Mouse (Mus musculus): ENCODE data around the gene Slc13a4. TPM values are rescaled to one million over a fixed set of nuclear protein-coding genes. Genes with fewer than 3 reads are reported as not detected.

Gene Slc13a4
- total and polyA plus RNA-seq, 3 experiments = 0.70 TPM; not detected in 2

- H3K4me3 ChIP-seq = no peak overlapping the region
- TF ChIP-seq EP300 (IDR thresholded peaks at IDR 0.05; ENCODE audit: insufficient read depth, low read depth, low read length) = no peak
- no peak for TF ChIP-seq CTCF (IDR thresholded peaks at IDR 0.05)
- TF ChIP-seq POLR2A (IDR thresholded peaks at IDR 0.05; ENCODE audit: insufficient read depth, low read depth, low read length) = no peak
- no peaks in the 10 kb centered on the region for H3K27me3 ChIP-seq (ENCODE audit: control insufficient read depth, insufficient read depth, low read length)
- peaks cover 2% of the 10 kb centered on the region for H3K4me1 ChIP-seq (ENCODE audit: control insufficient read depth, insufficient read depth, low read length)
- H3K27ac ChIP-seq = no peak overlapping the region
- 96% methylated on average over 7 of the region's 7 CpGs for WGBS
- intact Hi-C loops (cut with DNase I) = no loop called here
- DNase-seq = no peak
- H3K79me2 ChIP-seq (replicated peaks; ENCODE audit: control insufficient read depth, insufficient read depth, low read length) = no peaks in the 10 kb centered on the region
- H3K36me3 ChIP-seq (ENCODE audit: control insufficient read depth, insufficient read depth, low read length) = no peaks in the 10 kb centered on the region
- no peak overlapping the region for H3K9ac ChIP-seq (ENCODE audit: low read depth, low read length)
Measured at GRCm38 (mm10) chr6:35302581-35302980, 5.3 kb downstream of the Slc13a4 start.

- no peak for DNase-seq
- no peaks in the 10 kb centered on the region for H3K27me3 ChIP-seq (ENCODE audit: control insufficient read depth, insufficient read depth, low read length)
- no peaks in the 10 kb centered on the region for H3K36me3 ChIP-seq (ENCODE audit: control insufficient read depth, insufficient read depth, low read length)
- H3K79me2 ChIP-seq (replicated peaks; ENCODE audit: control insufficient read depth, insufficient read depth, low read length) = no peaks in the 10 kb centered on the region
- H3K9ac ChIP-seq (ENCODE audit: low read depth, low read length) = 0 out of 2 replicates have a peak overlapping the region, but pooled peaks have one; percentile 1
- H3K27ac ChIP-seq = peak overlapping the region; percentile 72
- peaks cover 8% of the 10 kb centered on the region for H3K4me1 ChIP-seq (ENCODE audit: control insufficient read depth, insufficient read depth, low read length)
- intact Hi-C loops (cut with DNase I) = loop anchor here (10.0 kb wide), 1 partner anchor 66 kb away; no protein-coding TSS in a partner anchor
- 29% methylated on average over 6 of the region's 6 CpGs for WGBS
- no peak overlapping the region for H3K4me3 ChIP-seq
- TF ChIP-seq POLR2A (IDR thresholded peaks at IDR 0.05; ENCODE audit: insufficient read depth, low read depth, low read length) (no peak), EP300 (IDR thresholded peaks at IDR 0.05; ENCODE audit: insufficient read depth, low read depth, low read length) (no peak), CTCF (IDR thresholded peaks at IDR 0.05) (no peak)
Measured at GRCm38 (mm10) chr6:35298323-35298722, 9.6 kb downstream of the Slc13a4 start.

GRCm38 (mm10) chr6:35297516-35298227, 10.3 kb downstream of the Slc13a4 start:
- WGBS = 86% methylated on average over 7 of the region's 7 CpGs
- no peak for DNase-seq
- no peaks in the 10 kb centered on the region for H3K27me3 ChIP-seq (ENCODE audit: control insufficient read depth, insufficient read depth, low read length)
- no peaks in the 10 kb centered on the region for H3K36me3 ChIP-seq (ENCODE audit: control insufficient read depth, insufficient read depth, low read length)
- peak overlapping the region; percentile 72 for H3K27ac ChIP-seq
- TF ChIP-seq POLR2A (IDR thresholded peaks at IDR 0.05; ENCODE audit: insufficient read depth, low read depth, low read length) (no peak), CTCF (IDR thresholded peaks at IDR 0.05) (no peak), EP300 (IDR thresholded peaks at IDR 0.05; ENCODE audit: insufficient read depth, low read depth, low read length) (no peak)
- H3K4me3 ChIP-seq = no peak overlapping the region
- no peaks in the 10 kb centered on the region for H3K79me2 ChIP-seq (replicated peaks; ENCODE audit: control insufficient read depth, insufficient read depth, low read length)
- intact Hi-C loops (cut with DNase I) = loop anchor here (2.0 to 10.0 kb wide), 2 partner anchors 45 to 67 kb away; no protein-coding TSS in a partner anchor
- peaks cover 8% of the 10 kb centered on the region for H3K4me1 ChIP-seq (ENCODE audit: control insufficient read depth, insufficient read depth, low read length)
- no peak overlapping the region for H3K9ac ChIP-seq (ENCODE audit: low read depth, low read length)

GRCm38 (mm10) chr6:35297001-35297400, 10.9 kb downstream of the Slc13a4 start:
- Histone ChIP-seq H3K4me1 (ENCODE audit: control insufficient read depth, insufficient read depth, low read length) (peaks cover 8% of the 10 kb centered on the region), H3K9ac (ENCODE audit: low read depth, low read length) (no peak overlapping the region), H3K36me3 (ENCODE audit: control insufficient read depth, insufficient read depth, low read length) (no peaks in the 10 kb centered on the region), H3K27me3 (ENCODE audit: control insufficient read depth, insufficient read depth, low read length) (no peaks in the 10 kb centered on the region), H3K4me3 (no peak overlapping the region), H3K79me2 (replicated peaks; ENCODE audit: control insufficient read depth, insufficient read depth, low read length) (no peaks in the 10 kb centered on the region), H3K27ac (peak overlapping the region; percentile 72)
- intact Hi-C loops (cut with DNase I) = loop anchor here (2.0 to 10.0 kb wide), 2 partner anchors 44 to 68 kb away; no protein-coding TSS in a partner anchor
- 26% methylated on average over 2 of the region's 2 CpGs for WGBS
- TF ChIP-seq EP300 (IDR thresholded peaks at IDR 0.05; ENCODE audit: insufficient read depth, low read depth, low read length) (0 out of 2 replicates have a peak, but pooled peaks have one; percentile 22), CTCF (IDR thresholded peaks at IDR 0.05) (no peak)
- DNase-seq = peak; percentile 74 to 83

GRCm38 (mm10) chr6:35294964-35295363, 13.0 kb downstream of the Slc13a4 start:
- Histone ChIP-seq H3K36me3 (ENCODE audit: control insufficient read depth, insufficient read depth, low read length) (no peaks in the 10 kb centered on the region), H3K27me3 (ENCODE audit: control insufficient read depth, insufficient read depth, low read length) (no peaks in the 10 kb centered on the region), H3K79me2 (replicated peaks; ENCODE audit: control insufficient read depth, insufficient read depth, low read length) (no peaks in the 10 kb centered on the region), H3K9ac (ENCODE audit: low read depth, low read length) (no peak overlapping the region), H3K27ac (no peak overlapping the region), H3K4me3 (no peak overlapping the region), H3K4me1 (ENCODE audit: control insufficient read depth, insufficient read depth, low read length) (peaks cover 8% of the 10 kb centered on the region)
- DNase-seq = no peak
- intact Hi-C loops (cut with DNase I) = loop anchor here (10.0 kb wide), 1 partner anchor 70 kb away; no protein-coding TSS in a partner anchor
- no peak for TF ChIP-seq POLR2A (IDR thresholded peaks at IDR 0.05; ENCODE audit: insufficient read depth, low read depth, low read length)
- no peak for TF ChIP-seq CTCF (IDR thresholded peaks at IDR 0.05)
- TF ChIP-seq EP300 (IDR thresholded peaks at IDR 0.05; ENCODE audit: insufficient read depth, low read depth, low read length) = no peak
- 76% methylated on average over 2 of the region's 2 CpGs for WGBS

- Histone ChIP-seq H3K36me3 (ENCODE audit: control insufficient read depth, insufficient read depth, low read length) (no peaks in the 10 kb centered on the region), H3K27ac (no peak overlapping the region), H3K4me3 (no peak overlapping the region), H3K79me2 (replicated peaks; ENCODE audit: control insufficient read depth, insufficient read depth, low read length) (no peaks in the 10 kb centered on the region), H3K9ac (ENCODE audit: low read depth, low read length) (no peak overlapping the region), H3K4me1 (ENCODE audit: control insufficient read depth, insufficient read depth, low read length) (peaks cover 6% of the 10 kb centered on the region), H3K27me3 (ENCODE audit: control insufficient read depth, insufficient read depth, low read length) (no peaks in the 10 kb centered on the region)
- intact Hi-C loops (cut with DNase I) = loop anchor here (10.0 kb wide), 1 partner anchor 75 kb away; no protein-coding TSS in a partner anchor
- no peak for DNase-seq
- WGBS = 95% methylated on average over 8 of the region's 8 CpGs
- no peak for TF ChIP-seq CTCF (IDR thresholded peaks at IDR 0.05)
- TF ChIP-seq EP300 (IDR thresholded peaks at IDR 0.05; ENCODE audit: insufficient read depth, low read depth, low read length) = no peak
- TF ChIP-seq POLR2A (IDR thresholded peaks at IDR 0.05; ENCODE audit: insufficient read depth, low read depth, low read length) = no peak
Measured at GRCm38 (mm10) chr6:35289676-35290075, 18.3 kb downstream of the Slc13a4 start.
